Mouse (Mus musculus): ENCODE measurements around the gene Tesk1.
"Not testable (repeated sequence)": the region's sequence is repeated elsewhere in the genome, so short reads cannot be mapped to it uniquely, and the experiment has no call there.

The Tesk1 gene

GRCm38 (mm10) chr4:43454041-43454836, 12.5 kb downstream of the Tesk1 start, which contains the start of gene Cd72:
Gene Cd72 (minus strand): TSS chr4:43454628.
- DNase-seq (ENCODE audit: low spot score), result no peak

- DNase-seq (ENCODE audit: low spot score), result no peak
Observed at GRCm38 (mm10) chr4:43456470-43456869, 14.7 kb downstream of the Tesk1 start.

- no peak for DNase-seq (ENCODE audit: low spot score)
Observed at GRCm38 (mm10) chr4:43457124-43457523, 15.4 kb downstream of the Tesk1 start.

GRCm38 (mm10) chr4:43463102-43463501, 21.4 kb downstream of the Tesk1 start:
- no peak for DNase-seq (ENCODE audit: low spot score)

- no peak for DNase-seq (ENCODE audit: low spot score)
Observed at GRCm38 (mm10) chr4:43465935-43466334, 24.2 kb downstream of the Tesk1 start.

DNA sequence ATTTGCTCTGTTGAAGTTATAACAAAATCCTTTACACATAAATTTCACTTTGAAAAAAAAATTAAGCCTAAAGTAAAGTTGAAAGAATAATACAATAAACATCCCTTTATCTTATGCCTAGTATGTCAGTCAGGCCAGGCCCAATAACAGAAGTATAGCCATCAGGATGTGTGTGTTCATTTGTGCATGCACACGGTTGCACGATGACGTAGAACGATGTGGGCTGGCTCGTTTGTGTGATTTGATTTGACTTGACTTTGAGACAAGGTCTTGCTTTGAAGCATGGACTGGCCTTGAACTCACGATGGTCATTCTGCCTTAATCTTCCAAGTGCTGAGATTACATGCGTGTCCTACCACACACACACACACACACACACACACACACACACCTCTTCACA, 25.1 kb downstream of the Tesk1 start:
- no peak for DNase-seq (ENCODE audit: low spot score)

DNA sequence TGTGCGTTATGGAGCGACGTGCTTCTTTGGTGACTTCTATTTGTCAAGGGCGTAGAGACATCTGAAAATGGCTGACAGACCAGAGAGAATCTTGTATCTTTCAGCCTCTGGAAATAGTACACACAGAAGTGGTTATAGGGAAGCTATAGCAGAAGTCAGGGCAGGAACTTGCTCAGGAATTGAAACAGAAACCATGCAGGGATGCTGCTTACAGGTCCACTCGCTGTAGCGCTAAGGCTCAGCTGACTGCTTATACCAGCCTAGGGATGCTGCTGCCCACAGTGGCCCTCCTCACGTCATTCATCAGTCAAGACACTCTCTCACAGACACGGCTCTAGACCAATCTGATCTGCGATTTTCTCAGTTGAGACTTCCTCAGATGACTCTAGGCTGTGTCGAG, 28.6 kb downstream of the Tesk1 start:
- DNase-seq (ENCODE audit: low spot score), result no peak

GRCm38 (mm10) chr4:43473636-43474035, 31.9 kb downstream of the Tesk1 start:
- no peak for DNase-seq (ENCODE audit: low spot score)

DNA sequence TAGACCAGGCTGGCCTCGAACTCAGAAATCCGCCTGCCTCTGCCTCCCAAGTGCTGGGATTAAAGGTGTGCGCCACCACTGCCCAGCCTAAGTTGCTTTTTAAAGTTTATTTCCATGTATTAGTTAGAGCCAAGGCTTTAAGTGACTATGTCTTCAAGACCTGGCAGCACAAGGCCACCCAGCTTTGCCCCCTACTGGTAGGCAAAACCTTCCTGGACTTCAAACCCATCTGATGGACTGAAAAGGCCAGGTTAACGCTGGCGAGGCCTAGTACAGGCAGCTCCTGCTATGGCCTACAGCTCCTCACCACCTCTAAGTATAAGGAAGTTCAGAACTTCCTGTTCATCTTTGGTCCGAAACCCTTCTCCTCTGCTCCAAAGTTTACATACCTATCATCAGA, 34.9 kb downstream of the Tesk1 start:
- DNase-seq (ENCODE audit: low spot score), result no peak

DNA sequence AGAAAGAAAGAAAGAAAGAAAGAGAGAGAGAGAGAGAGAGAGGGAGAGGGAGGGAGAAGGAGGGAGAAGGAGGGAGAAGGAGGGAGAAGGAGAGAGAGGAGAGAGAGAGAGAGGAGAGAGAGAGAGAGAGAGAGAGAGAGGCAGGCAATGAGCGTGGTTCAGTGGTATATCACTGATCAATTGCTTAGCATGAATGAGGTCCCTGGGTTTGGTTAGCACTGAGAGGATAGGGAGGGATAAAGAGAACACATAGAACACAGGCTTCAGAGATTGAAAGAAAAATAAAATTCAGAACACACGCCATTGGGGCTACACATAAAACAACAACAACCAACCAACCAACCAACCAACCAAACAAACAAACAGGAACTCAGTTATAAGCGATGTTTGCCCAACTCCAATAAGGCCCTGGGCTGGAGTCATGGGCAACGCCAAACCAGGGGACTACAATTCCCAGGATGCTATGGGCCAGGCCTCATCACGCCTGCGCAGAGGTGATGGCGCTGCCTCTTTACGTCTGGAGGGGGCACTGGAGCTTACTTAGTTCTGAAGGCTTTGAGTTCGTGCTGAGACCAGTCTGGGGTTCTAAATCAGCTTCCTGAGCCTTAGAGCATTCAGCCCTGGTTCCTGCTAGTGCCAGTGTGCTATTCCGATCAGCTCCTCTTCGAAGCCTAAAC, 36.3 kb downstream of the Tesk1 start:
- DNase-seq (ENCODE audit: low spot score), result peak; percentile 90

DNA sequence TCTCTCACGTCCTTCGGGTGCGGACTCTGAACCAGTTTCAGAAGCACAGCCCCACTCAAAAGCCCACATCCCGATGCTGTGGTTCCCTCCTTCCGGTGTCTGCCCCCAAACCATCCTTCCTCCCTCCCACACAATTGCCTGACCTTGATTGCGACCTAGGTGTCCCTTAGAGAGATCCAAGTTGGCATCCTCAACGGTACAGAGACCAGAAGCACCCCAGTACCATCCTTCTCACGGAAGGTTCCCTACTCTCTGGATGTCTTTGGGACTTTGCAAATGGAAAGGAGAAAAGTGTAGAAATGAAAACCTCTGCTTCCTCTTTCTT, 36.8 kb downstream of the Tesk1 start:
- no peak for DNase-seq (ENCODE audit: low spot score)

- DNase-seq (ENCODE audit: low spot score), result peak; percentile 61
Observed at GRCm38 (mm10) chr4:43478906-43479832, 37.4 kb downstream of the Tesk1 start.

DNA sequence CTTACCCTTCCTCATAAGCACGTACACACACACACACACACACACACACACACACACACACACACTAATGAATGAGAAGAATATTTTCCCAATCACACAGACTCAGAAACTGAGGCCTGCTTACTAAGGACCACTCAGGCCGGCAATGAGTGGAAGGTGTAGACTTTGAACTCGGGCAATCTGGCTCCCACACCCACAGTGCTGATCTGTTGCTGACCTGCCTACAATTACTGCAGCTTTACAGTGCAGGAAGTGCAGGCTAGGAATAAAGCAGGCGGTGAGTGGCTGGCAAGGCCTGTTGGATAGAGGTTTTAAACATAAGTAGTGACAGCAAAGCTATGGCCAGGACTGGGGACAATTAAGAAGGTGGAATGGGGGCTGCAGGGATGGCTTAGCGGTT, 39.2 kb downstream of the Tesk1 start:
- no peak for DNase-seq (ENCODE audit: low spot score)

- no peak for DNase-seq (ENCODE audit: low spot score)
Observed at GRCm38 (mm10) chr4:43481894-43482456, 40.2 kb downstream of the Tesk1 start.

DNA sequence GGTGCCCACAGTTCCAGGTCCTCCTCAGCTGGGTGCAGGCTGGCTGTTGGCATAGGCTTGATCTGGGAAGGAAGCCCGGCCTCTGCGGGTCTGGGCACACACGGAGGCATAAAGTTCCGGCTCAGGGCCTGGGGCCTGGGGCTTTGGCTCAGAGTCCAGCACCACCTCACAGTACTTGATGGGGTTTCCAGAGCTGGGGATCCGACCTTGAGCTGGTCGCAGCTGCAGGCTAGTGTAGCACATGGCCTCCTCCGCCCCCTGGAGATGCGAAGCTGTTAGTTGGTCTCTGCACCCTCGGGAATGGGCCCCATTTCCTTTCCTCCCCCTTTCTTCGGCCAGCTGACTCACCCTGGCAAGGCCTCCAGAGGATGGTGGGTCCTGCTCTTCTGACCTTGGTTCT, 40.9 kb downstream of the Tesk1 start:
- no peak for DNase-seq (ENCODE audit: low spot score)

DNA sequence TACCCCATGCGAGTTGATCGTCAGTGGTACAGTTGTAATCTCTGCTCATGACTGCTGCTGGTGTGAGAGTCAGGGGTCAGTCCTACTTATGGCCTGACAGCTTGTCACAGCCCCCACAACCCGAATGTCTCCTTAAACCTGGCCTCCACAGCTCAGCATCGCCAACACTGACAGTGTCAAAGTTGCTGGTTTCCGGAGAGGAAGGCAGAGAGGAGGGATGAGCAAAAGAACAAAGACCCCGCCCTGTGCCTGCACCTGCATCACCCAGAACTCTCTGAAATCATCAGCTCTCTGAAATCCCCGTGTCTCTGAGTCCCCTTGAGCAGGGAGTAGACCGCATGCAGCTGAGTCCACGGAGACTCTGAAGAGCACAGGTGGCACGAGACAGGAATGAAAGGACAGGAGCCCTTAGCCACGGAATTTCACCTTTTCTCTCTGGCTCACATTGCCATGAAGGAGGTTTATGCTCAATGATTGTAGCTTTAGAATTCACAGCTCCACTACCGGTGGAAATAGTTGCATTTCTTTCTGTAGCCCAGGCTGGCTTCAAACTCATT, 41.9 kb downstream of the Tesk1 start, which contains the start of gene Sit1:
Sit1 (minus strand) TSS at position 200 of the 557 bp plus-strand sequence.
- DNase-seq (ENCODE audit: low spot score), result no peak

- DNase-seq (ENCODE audit: low spot score), result not testable (repeated sequence)
Observed at GRCm38 (mm10) chr4:43485666-43486065, 43.9 kb downstream of the Tesk1 start.

DNA sequence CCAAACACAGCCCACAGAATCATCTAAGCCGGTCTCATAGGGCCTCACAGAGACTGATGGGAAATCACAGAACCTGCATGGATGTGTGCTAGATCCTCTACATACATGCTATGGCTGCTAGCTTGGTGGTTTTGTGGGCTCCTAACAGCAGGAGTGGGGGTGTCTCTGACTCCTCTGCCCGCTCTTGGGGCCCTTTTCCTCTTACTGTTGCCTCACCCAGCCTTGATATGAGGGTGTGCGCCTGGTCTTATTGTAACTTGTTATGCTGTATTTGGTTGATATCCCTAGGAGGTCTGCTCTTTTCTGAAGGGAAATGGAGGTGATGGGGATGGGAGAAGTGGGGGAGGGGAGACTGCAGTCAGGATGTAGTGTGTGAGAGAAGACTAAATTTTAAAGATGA, 47.9 kb downstream of the Tesk1 start:
- DNase-seq (ENCODE audit: low spot score), result no peak

GRCm38 (mm10) chr4:43490801-43491200, 49.1 kb downstream of the Tesk1 start:
- no peak for DNase-seq (ENCODE audit: low spot score)

DNA sequence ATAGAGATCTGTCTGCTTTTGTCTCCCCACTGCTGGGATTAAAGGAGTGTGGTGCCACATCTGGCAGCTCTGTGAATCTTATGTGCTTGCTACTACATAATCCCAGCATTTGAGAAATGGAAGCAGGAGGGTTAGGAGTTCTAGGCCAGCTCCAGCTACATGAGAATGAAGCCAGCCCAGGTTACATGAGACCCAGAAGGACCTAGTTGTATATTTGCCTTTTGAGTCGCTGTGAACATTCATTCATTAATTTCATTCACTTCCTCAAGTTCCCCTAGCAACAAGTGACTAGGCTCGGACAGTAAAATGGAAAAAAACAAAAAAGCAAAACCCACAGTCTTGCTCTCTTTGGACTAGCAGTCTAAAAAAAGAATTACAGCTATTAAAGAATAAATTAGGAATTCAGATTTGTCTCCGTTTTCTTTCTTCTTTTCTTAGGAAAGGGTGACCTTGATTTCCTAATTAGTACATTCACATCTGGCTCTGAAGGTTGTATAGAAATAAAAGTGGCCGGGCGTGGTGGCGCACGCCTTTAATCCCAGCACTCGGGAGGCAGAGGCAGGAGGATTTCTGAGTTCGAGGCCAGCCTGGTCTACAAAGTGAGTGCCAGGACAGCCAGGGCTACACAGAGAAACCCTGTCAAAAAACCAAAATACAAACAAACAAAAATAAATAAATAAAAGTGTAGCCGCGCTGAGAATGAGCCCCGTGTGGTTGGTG, 50.5 kb downstream of the Tesk1 start:
- DNase-seq (ENCODE audit: low spot score), result no peak

- DNase-seq (ENCODE audit: low spot score), result peak; percentile 95
Observed at GRCm38 (mm10) chr4:43492821-43493185, 51.1 kb downstream of the Tesk1 start, which contains the start of gene Ccdc107. Gene Ccdc107 (plus strand): TSS chr4:43492900.

Measured in layer of hippocampus, adult 11-12 months (tissue).